Mouse (Mus musculus): ENCODE measurements around the gene Sppl2c. TPM values are rescaled to one million over a fixed set of nuclear protein-coding genes. Genes with fewer than 3 reads are reported as not detected.

Sppl2c gene
- not detected for total RNA-seq (2021)
- long read RNA-seq, experiment 1: 0 reads
- long read RNA-seq, experiment 2: 0 reads

- DNase-seq (ENCODE audit: low spot score in 2 of 2): no peak
Measured at GRCm38 (mm10) chr11:104186135-104186836, at the start of gene Sppl2c. Sppl2c (plus strand) TSS chr11:104186327.

- no peak for DNase-seq (ENCODE audit: low spot score in 2 of 2)
Measured at GRCm38 (mm10) chr11:104138976-104139375, 47.2 kb upstream of the Sppl2c start.

GRCm38 (mm10) chr11:104144930-104145329 is 41.2 kb upstream of the Sppl2c start:
- DNase-seq (ENCODE audit: low spot score in 2 of 2): no peak

GRCm38 (mm10) chr11:104148787-104149186 is 37.3 kb upstream of the Sppl2c start:
- no peak for DNase-seq (ENCODE audit: low spot score in 2 of 2)

GRCm38 (mm10) chr11:104150911-104151310 is 35.2 kb upstream of the Sppl2c start:
- no peak for DNase-seq (ENCODE audit: low spot score in 2 of 2)

GRCm38 (mm10) chr11:104154332-104154731 is 31.8 kb upstream of the Sppl2c start:
- DNase-seq (ENCODE audit: low spot score in 2 of 2): no peak

- no peak for DNase-seq (ENCODE audit: low spot score in 2 of 2)
Measured at GRCm38 (mm10) chr11:104154820-104155635, 31.1 kb upstream of the Sppl2c start.

- no peak for DNase-seq (ENCODE audit: low spot score in 2 of 2)
Measured at GRCm38 (mm10) chr11:104155899-104156298, 30.2 kb upstream of the Sppl2c start.

- no peak for DNase-seq (ENCODE audit: low spot score in 2 of 2)
Measured at GRCm38 (mm10) chr11:104156391-104156790, 29.7 kb upstream of the Sppl2c start.

GRCm38 (mm10) chr11:104157603-104158259 is 28.4 kb upstream of the Sppl2c start:
- peak; percentile 70 to 85 for DNase-seq (ENCODE audit: low spot score in 2 of 2)

GRCm38 (mm10) chr11:104158260-104158907 is 27.7 kb upstream of the Sppl2c start:
- DNase-seq (ENCODE audit: low spot score in 2 of 2): no peak

GRCm38 (mm10) chr11:104159769-104160272 is 26.3 kb upstream of the Sppl2c start:
- DNase-seq (ENCODE audit: low spot score in 2 of 2): no peak

- no peak for DNase-seq (ENCODE audit: low spot score in 2 of 2)
Measured at GRCm38 (mm10) chr11:104161153-104161552, 25.0 kb upstream of the Sppl2c start.

- no peak for DNase-seq (ENCODE audit: low spot score in 2 of 2)
Measured at GRCm38 (mm10) chr11:104164257-104164656, 21.9 kb upstream of the Sppl2c start.

GRCm38 (mm10) chr11:104171281-104171781 is 14.8 kb upstream of the Sppl2c start:
- peak; percentile 80 to 82 for DNase-seq (ENCODE audit: low spot score in 2 of 2)

- DNase-seq (ENCODE audit: low spot score in 2 of 2): no peak
Measured at GRCm38 (mm10) chr11:104178893-104179292, 7.2 kb upstream of the Sppl2c start.

- DNase-seq (ENCODE audit: low spot score in 2 of 2): peak in 1 of 2 experiments; percentile 39
Measured at GRCm38 (mm10) chr11:104179804-104180203, 6.3 kb upstream of the Sppl2c start.

- DNase-seq (ENCODE audit: low spot score in 2 of 2): no peak
Measured at GRCm38 (mm10) chr11:104182141-104182540, 4.0 kb upstream of the Sppl2c start.

GRCm38 (mm10) chr11:104186837-104187150 is 667 bp downstream of the Sppl2c start:
- no peak for DNase-seq (ENCODE audit: low spot score in 2 of 2)

GRCm38 (mm10) chr11:104187766-104188165 is 1.6 kb downstream of the Sppl2c start:
- DNase-seq (ENCODE audit: low spot score in 2 of 2): no peak

GRCm38 (mm10) chr11:104190008-104190407 is 3.9 kb downstream of the Sppl2c start:
- DNase-seq (ENCODE audit: low spot score in 2 of 2): no peak

Data from layer of hippocampus, postnatal 14 days (tissue).